Comparison of ENCODE assay signal across 8 mouse cellular contexts in genomic region chr7:116323331-116323964, GRCm38 (mm10). TPM values are rescaled to one million over a fixed set of nuclear protein-coding genes. Genes with fewer than 3 reads are reported as not detected.
DNase-seq lines count a peak whose midpoint lies in the region; ATAC-seq and TF ChIP-seq lines count a peak whose summit lies in the region.

No protein-coding gene starts in this region.

- TF ChIP-seq POLR2A in bone marrow, adult 2 months (IDR thresholded peaks at IDR 0.05; ENCODE audit: borderline replicate concordance, control insufficient read depth, low read depth, low read length), result no peak

- H3K4me2 ChIP-seq in forebrain, embryonic 12.5 days, result no peak overlapping the region
- H3K4me2 ChIP-seq in lung, embryonic 16.5 days (ENCODE audit: low read depth, low read length), result 0 out of 2 replicates have a peak overlapping the region, but pooled peaks have one; percentile 29

- WGBS in bone marrow, adult 2 months, result 36% methylated on average over 10 of the region's 10 CpGs
- 32% methylated on average over 10 of the region's 10 CpGs for WGBS in forebrain, embryonic 12.5 days
- 25% methylated on average over 10 of the region's 10 CpGs for WGBS in lung, embryonic 16.5 days

- no peak overlapping the region for H3K27ac ChIP-seq in ES-E14 (ENCODE audit: insufficient read depth, low read depth, low read length, poor library complexity, severe bottlenecking)
- no peak overlapping the region for H3K27ac ChIP-seq in bone marrow, adult 2 months (ENCODE audit: control insufficient read depth, insufficient read depth, low read depth, low read length, poor library complexity)
- no peak overlapping the region for H3K27ac ChIP-seq in forebrain, embryonic 12.5 days
- no peak overlapping the region for H3K27ac ChIP-seq in lung, embryonic 16.5 days (ENCODE audit: low read length)

- intact Hi-C loops in heart, postnatal 10 days (cut with DNase I), result loop anchor here (2.0 to 5.0 kb wide), 4 partner anchors 61 to 191 kb away; no protein-coding TSS in a partner anchor

- in situ Hi-C loops in ES-E14 (cut with MboI; ENCODE audit: low sequenced_read_pairs in 2 of 2, unreplicated experiment in 2 of 2), result no loop called here

- DNase-seq in ES-E14 (ENCODE audit: low read depth, low spot score), result peak; percentile 54
- DNase-seq in heart, postnatal 10 days, result peak; percentile 76 to 81
- peak; percentile 81 to 91 for DNase-seq in kidney, postnatal 36 days
- DNase-seq in retina, postnatal 1 day, result peak; percentile 79

- H3K27me3 ChIP-seq in forebrain, embryonic 12.5 days, result no peaks in the 10 kb centered on the region
- no peaks in the 10 kb centered on the region for H3K27me3 ChIP-seq in lung, embryonic 16.5 days (ENCODE audit: control insufficient read depth, insufficient read depth, low read depth, low read length)

- ATAC-seq in forebrain, embryonic 12.5 days (ENCODE audit: low FRiP score), result peak; percentile 61; the same call in 1 of the 2 replicates
- ATAC-seq in lung, embryonic 16.5 days (ENCODE audit: low read depth), result peak; percentile 74; the same call in 1 of the 2 replicates
- ATAC-seq in activated CD4-positive, CD25-positive, alpha-beta regulatory T cell, adult 4 months, result no peak

- no peak overlapping the region for H3K4me3 ChIP-seq in ES-E14 (ENCODE audit: insufficient read depth in 1 of 2, low read depth in 1 of 2, low read length in 2 of 2, poor library complexity in 1 of 2, severe bottlenecking in 1 of 2)
- H3K4me3 ChIP-seq in bone marrow, adult 2 months (replicated peaks; ENCODE audit: control insufficient read depth, low read depth, low read length), result no peak overlapping the region
- H3K4me3 ChIP-seq in forebrain, embryonic 12.5 days (replicated peaks), result no peak overlapping the region
- H3K4me3 ChIP-seq in lung, embryonic 16.5 days (ENCODE audit: low read length), result no peak overlapping the region

- H3K4me1 ChIP-seq in ES-E14 (ENCODE audit: control insufficient read depth in 2 of 2, insufficient read depth in 2 of 2, low read length in 2 of 2, poor library complexity in 1 of 2), result peaks cover 0 to 3% of the 10 kb centered on the region in 2 experiments; a peak in 1 of 4 replicates
- no peaks in the 10 kb centered on the region for H3K4me1 ChIP-seq in bone marrow, adult 2 months (ENCODE audit: control insufficient read depth, insufficient read depth, low read length)
- 0 out of 2 replicates have a peak, but pooled peaks cover 2% of the 10 kb centered on the region for H3K4me1 ChIP-seq in forebrain, embryonic 12.5 days
- H3K4me1 ChIP-seq in lung, embryonic 16.5 days (replicated peaks; ENCODE audit: control insufficient read depth, insufficient read depth, low read length), result no peaks in the 10 kb centered on the region

- H3K36me3 ChIP-seq in ES-E14 (ENCODE audit: control insufficient read depth, insufficient read depth, low read length, poor library complexity, severe bottlenecking), result no peaks in the 10 kb centered on the region
- H3K36me3 ChIP-seq in forebrain, embryonic 12.5 days (replicated peaks), result no peaks in the 10 kb centered on the region; the same call in 1 of the 2 replicates
- no peaks in the 10 kb centered on the region for H3K36me3 ChIP-seq in lung, embryonic 16.5 days (ENCODE audit: control insufficient read depth, insufficient read depth, low read length)

- peak; percentile 63 for TF ChIP-seq CTCF in bone marrow, adult 2 months (IDR thresholded peaks at IDR 0.05; ENCODE audit: control insufficient read depth, insufficient read depth, low read length)

- H3K9ac ChIP-seq in ES-E14 (ENCODE audit: insufficient read depth, low read depth, low read length, poor library complexity, severe bottlenecking), result no peak overlapping the region; the same call in 1 of the 2 replicates
- no peak overlapping the region for H3K9ac ChIP-seq in forebrain, embryonic 12.5 days
- H3K9ac ChIP-seq in lung, embryonic 16.5 days (ENCODE audit: low read length), result no peak overlapping the region

- no peaks in the 10 kb centered on the region for H3K9me3 ChIP-seq in ES-E14 (ENCODE audit: control insufficient read depth, insufficient read depth, low read depth, low read length)
- no peaks in the 10 kb centered on the region for H3K9me3 ChIP-seq in forebrain, embryonic 12.5 days
- no peaks in the 10 kb centered on the region for H3K9me3 ChIP-seq in lung, embryonic 16.5 days (ENCODE audit: control insufficient read depth, low read length)

TF ChIP-seq in ES-E14, 5 proteins besides CTCF, POLR2A, EP300 and RAD21:
- TF ChIP-seq MAFK (IDR thresholded peaks at IDR 0.05; ENCODE audit: insufficient read depth, low read depth, low read length) (no peak), HCFC1 (IDR thresholded peaks at IDR 0.05; ENCODE audit: borderline replicate concordance, insufficient read depth, low read length) (no peak), ZC3H11A (IDR thresholded peaks at IDR 0.05; ENCODE audit: borderline replicate concordance, low read depth, low read length) (peak; percentile 57; the same call in 1 of the 2 replicates)

RNA-seq across cellular contexts. Expression of gene Rps13, which starts 10.5 kb away (rescaled TPM):
- 801 and 1,038 TPM in 2 replicates for total RNA-seq in ES-E14 (2012; rRNA removed)
- 90.8 and 446 TPM in 2 replicates for polyA plus RNA-seq in bone marrow, adult 2 months (2011; ENCODE audit: insufficient read depth, insufficient read length, low replicate concordance, missing spikeins)
- 607 and 697 TPM in 2 replicates for polyA plus RNA-seq in forebrain, embryonic 12.5 days (2016; fragmentation: Nextera tagmentation; extraction: Ambion mirVana)
- total RNA-seq in heart, postnatal 10 days (2021), result 100 to 1,000 TPM; 356 to 364 TPM
- polyA plus RNA-seq in lung, embryonic 16.5 days (2015; fragmentation: Nextera tagmentation; extraction: Ambion mirVana), result 711 and 717 TPM in 2 replicates
- polyA plus RNA-seq in activated CD4-positive, CD25-positive, alpha-beta regulatory T cell, adult 4 months (2017; shearing (Covaris generic)), result 1,000 to 10,000 TPM in 1 of 2 experiments, 100 to 1,000 TPM in 1; 821 to 1,081 TPM

RNA-seq across cellular contexts. Expression of gene Plekha7, which starts 15.3 kb away (rescaled TPM):
- total RNA-seq in ES-E14 (2012; rRNA removed), result 38.0 and 56.4 TPM in 2 replicates
- 4.8 TPM in 1 of 2 replicates, not detected in the other for polyA plus RNA-seq in bone marrow, adult 2 months (2011; ENCODE audit: insufficient read depth, insufficient read length, low replicate concordance, missing spikeins)
- 18.6 and 20.8 TPM in 2 replicates for polyA plus RNA-seq in forebrain, embryonic 12.5 days (2016; fragmentation: Nextera tagmentation; extraction: Ambion mirVana)
- 10 to 100 TPM in 1 of 2 experiments, 1 to 10 TPM in 1; 9.5 to 11.9 TPM for total RNA-seq in heart, postnatal 10 days (2021)
- polyA plus RNA-seq in lung, embryonic 16.5 days (2015; fragmentation: Nextera tagmentation; extraction: Ambion mirVana), result 10.9 and 14.0 TPM in 2 replicates
- 10 to 100 TPM in 1 of 2 experiments, 1 to 10 TPM in 1; 4.3 to 11.3 TPM for polyA plus RNA-seq in activated CD4-positive, CD25-positive, alpha-beta regulatory T cell, adult 4 months (2017; shearing (Covaris generic))
